Mouse (Mus musculus) neural tube, postnatal 0 days (tissue): ENCODE results near the gene Cyp2c29. TPM values are rescaled to one million over a fixed set of nuclear protein-coding genes. Genes with fewer than 3 reads are reported as not detected.

Experiments
- polyA plus RNA-seq: library from polyadenylated mRNA; unstranded; fragments of >200 nt; fragmentation: Nextera tagmentation; extraction: Ambion mirVana; gene quantifications from 2 replicates; pipeline ENCODE4 v1.2.1, GENCODE M21; 2015

Cyp2c29 gene
- polyA plus RNA-seq: not detected in 2 replicates

DNA sequence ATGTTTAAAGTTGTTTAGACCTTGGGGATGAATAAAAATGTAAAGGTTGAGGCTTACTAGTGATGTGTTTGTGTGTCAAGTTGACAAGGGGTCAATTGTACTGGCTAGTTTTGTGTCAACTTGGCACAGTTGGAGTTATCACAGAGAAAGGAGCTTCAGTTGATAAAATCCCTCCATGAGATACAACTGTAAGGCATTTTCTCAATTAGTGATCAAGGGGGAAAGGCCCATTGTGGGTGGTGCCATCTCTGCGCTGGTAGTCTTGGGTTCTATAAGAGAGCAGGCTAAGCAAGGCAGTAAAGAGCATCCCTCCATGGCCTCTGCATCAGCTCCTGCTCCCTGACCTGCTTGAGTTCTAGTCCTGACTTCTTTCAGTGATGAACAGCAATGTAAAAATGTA is at the start of gene Cyp2c29:
Gene Cyp2c29, plus strand, starts transcription at position 301 of the 400 bp plus-strand sequence.

Other genes starting within 250 kb of the Cyp2c29 start
- not detected in 2 replicates for gene Cyp2c65, start 208.4 kb upstream of the Cyp2c29 start, polyA plus RNA-seq
- not detected in 2 replicates for gene Cyp2c66, start 155.5 kb upstream of the Cyp2c29 start, polyA plus RNA-seq
- gene Cyp2c38, start 193.7 kb downstream of the Cyp2c29 start, polyA plus RNA-seq: 0.05 TPM in 1 of 2 replicates, not detected in the other
- not detected in 2 replicates for gene Cyp2c39, start 241.5 kb downstream of the Cyp2c29 start, polyA plus RNA-seq